Mouse (Mus musculus): Measurements from ENCODE around the gene Enox1. TPM values are rescaled to one million over a fixed set of nuclear protein-coding genes. Genes with fewer than 3 reads are reported as not detected.

Gene Enox1
- polyA plus RNA-seq, 1 experiment from 2014 or later: 9.7 TPM

GRCm38 (mm10) chr14:77389276-77389675 is 232.7 kb downstream of the Enox1 start:
- peak; percentile 9 for DNase-seq (ENCODE audit: low spot score)
- Histone ChIP-seq H3K9me3 (replicated peaks) (no peaks in the 10 kb centered on the region), H3K27me3 (ENCODE audit: low read depth, poor library complexity, severe bottlenecking) (no peaks in the 10 kb centered on the region), H3K36me3 (no peaks in the 10 kb centered on the region), H3K27ac (replicated peaks) (no peak overlapping the region), H3K4me3 (no peak overlapping the region), H3K4me1 (peaks cover 26% of the 10 kb centered on the region)
- 87% methylated on average over 5 of the region's 5 CpGs for WGBS

GRCm38 (mm10) chr14:77392476-77392875 is 235.9 kb downstream of the Enox1 start:
- no peak for DNase-seq (ENCODE audit: low spot score)
- H3K27ac ChIP-seq (replicated peaks): no peak overlapping the region
- WGBS: 90% methylated on average over 1 of the region's 1 CpGs
- no peaks in the 10 kb centered on the region for H3K27me3 ChIP-seq (ENCODE audit: low read depth, poor library complexity, severe bottlenecking)
- H3K9me3 ChIP-seq (replicated peaks): no peaks in the 10 kb centered on the region
- no peak overlapping the region for H3K4me3 ChIP-seq
- peaks cover 4% of the 10 kb centered on the region; the same call in 1 of the 2 replicates for H3K4me1 ChIP-seq
- H3K36me3 ChIP-seq: no peaks in the 10 kb centered on the region

- H3K27me3 ChIP-seq (ENCODE audit: low read depth, poor library complexity, severe bottlenecking): no peaks in the 10 kb centered on the region
- WGBS: 76% methylated on average over 5 of the region's 5 CpGs
- H3K4me1 ChIP-seq: no peaks in the 10 kb centered on the region
- no peak overlapping the region for H3K4me3 ChIP-seq
- DNase-seq (ENCODE audit: low spot score): no peak
- no peak overlapping the region for H3K27ac ChIP-seq (replicated peaks)
- H3K9me3 ChIP-seq (replicated peaks): no peaks in the 10 kb centered on the region
- no peaks in the 10 kb centered on the region for H3K36me3 ChIP-seq
Measured at GRCm38 (mm10) chr14:77406241-77407114, 249.9 kb downstream of the Enox1 start.

GRCm38 (mm10) chr14:77409271-77409940 is 252.8 kb downstream of the Enox1 start:
- H3K4me1 ChIP-seq: no peaks in the 10 kb centered on the region
- no peak overlapping the region for H3K4me3 ChIP-seq
- H3K9me3 ChIP-seq (replicated peaks): no peaks in the 10 kb centered on the region
- no peak for DNase-seq (ENCODE audit: low spot score)
- no peak overlapping the region for H3K27ac ChIP-seq (replicated peaks)
- no peaks in the 10 kb centered on the region for H3K27me3 ChIP-seq (ENCODE audit: low read depth, poor library complexity, severe bottlenecking)
- WGBS: 85% methylated on average over 8 of the region's 8 CpGs
- H3K36me3 ChIP-seq: no peaks in the 10 kb centered on the region

GRCm38 (mm10) chr14:77410354-77410753 is 253.8 kb downstream of the Enox1 start:
- Histone ChIP-seq H3K36me3 (no peaks in the 10 kb centered on the region), H3K27me3 (ENCODE audit: low read depth, poor library complexity, severe bottlenecking) (no peaks in the 10 kb centered on the region), H3K27ac (replicated peaks) (0 out of 2 replicates have a peak overlapping the region, but pooled peaks have one; percentile 42), H3K4me3 (no peak overlapping the region), H3K9me3 (replicated peaks) (no peaks in the 10 kb centered on the region), H3K4me1 (no peaks in the 10 kb centered on the region)
- 93% methylated on average over 9 of the region's 9 CpGs for WGBS
- no peak for DNase-seq (ENCODE audit: low spot score)

GRCm38 (mm10) chr14:77413106-77413505 is 256.5 kb downstream of the Enox1 start:
- no peaks in the 10 kb centered on the region for H3K9me3 ChIP-seq (replicated peaks)
- no peak overlapping the region for H3K27ac ChIP-seq (replicated peaks)
- no peaks in the 10 kb centered on the region for H3K36me3 ChIP-seq
- DNase-seq (ENCODE audit: low spot score): no peak
- no peaks in the 10 kb centered on the region for H3K27me3 ChIP-seq (ENCODE audit: low read depth, poor library complexity, severe bottlenecking)
- H3K4me1 ChIP-seq: no peaks in the 10 kb centered on the region
- H3K4me3 ChIP-seq: no peak overlapping the region
- 90% methylated on average over 5 of the region's 5 CpGs for WGBS

- no peak overlapping the region for H3K27ac ChIP-seq (replicated peaks)
- no peaks in the 10 kb centered on the region for H3K27me3 ChIP-seq (ENCODE audit: low read depth, poor library complexity, severe bottlenecking)
- H3K4me3 ChIP-seq: no peak overlapping the region
- H3K4me1 ChIP-seq: peaks cover 6% of the 10 kb centered on the region
- no peak for DNase-seq (ENCODE audit: low spot score)
- H3K9me3 ChIP-seq (replicated peaks): no peaks in the 10 kb centered on the region
- WGBS: 79% methylated on average over 2 of the region's 2 CpGs
- H3K36me3 ChIP-seq: no peaks in the 10 kb centered on the region
Measured at GRCm38 (mm10) chr14:77416358-77416757, 259.8 kb downstream of the Enox1 start.

GRCm38 (mm10) chr14:77421031-77421430 is 264.5 kb downstream of the Enox1 start:
- Histone ChIP-seq H3K9me3 (replicated peaks) (no peaks in the 10 kb centered on the region), H3K27me3 (ENCODE audit: low read depth, poor library complexity, severe bottlenecking) (no peaks in the 10 kb centered on the region), H3K4me3 (no peak overlapping the region), H3K36me3 (no peaks in the 10 kb centered on the region), H3K27ac (replicated peaks) (no peak overlapping the region), H3K4me1 (peaks cover 11% of the 10 kb centered on the region)
- WGBS: 76% methylated on average over 6 of the region's 6 CpGs
- DNase-seq (ENCODE audit: low spot score): no peak

GRCm38 (mm10) chr14:77423194-77423593 is 266.6 kb downstream of the Enox1 start:
- no peak overlapping the region for H3K4me3 ChIP-seq
- 88% methylated on average over 9 of the region's 9 CpGs for WGBS
- DNase-seq (ENCODE audit: low spot score): no peak
- H3K9me3 ChIP-seq (replicated peaks): no peaks in the 10 kb centered on the region
- peaks cover 11% of the 10 kb centered on the region for H3K4me1 ChIP-seq
- H3K27me3 ChIP-seq (ENCODE audit: low read depth, poor library complexity, severe bottlenecking): no peaks in the 10 kb centered on the region
- no peak overlapping the region for H3K27ac ChIP-seq (replicated peaks)
- H3K36me3 ChIP-seq: no peaks in the 10 kb centered on the region

- no peaks in the 10 kb centered on the region for H3K36me3 ChIP-seq
- no peak overlapping the region for H3K4me3 ChIP-seq
- no peaks in the 10 kb centered on the region for H3K27me3 ChIP-seq (ENCODE audit: low read depth, poor library complexity, severe bottlenecking)
- DNase-seq (ENCODE audit: low spot score): no peak
- H3K4me1 ChIP-seq: no peaks in the 10 kb centered on the region
- whole genome bisulfite sequencing: 89% methylated on average over 5 of the region's 5 CpGs
- H3K9me3 ChIP-seq (replicated peaks): no peaks in the 10 kb centered on the region
- H3K27ac ChIP-seq (replicated peaks): no peak overlapping the region
Measured at GRCm38 (mm10) chr14:77439426-77439825, 282.9 kb downstream of the Enox1 start.

GRCm38 (mm10) chr14:77440805-77441204 is 284.2 kb downstream of the Enox1 start:
- Histone ChIP-seq H3K27me3 (ENCODE audit: low read depth, poor library complexity, severe bottlenecking) (no peaks in the 10 kb centered on the region), H3K27ac (replicated peaks) (no peak overlapping the region), H3K4me3 (no peak overlapping the region), H3K36me3 (no peaks in the 10 kb centered on the region), H3K9me3 (replicated peaks) (no peaks in the 10 kb centered on the region), H3K4me1 (no peaks in the 10 kb centered on the region)
- DNase-seq (ENCODE audit: low spot score): no peak
- WGBS: 84% methylated on average over 7 of the region's 7 CpGs

- Histone ChIP-seq H3K27me3 (ENCODE audit: low read depth, poor library complexity, severe bottlenecking) (no peaks in the 10 kb centered on the region), H3K27ac (replicated peaks) (no peak overlapping the region), H3K4me3 (no peak overlapping the region), H3K4me1 (no peaks in the 10 kb centered on the region), H3K9me3 (replicated peaks) (no peaks in the 10 kb centered on the region), H3K36me3 (no peaks in the 10 kb centered on the region)
- 93% methylated on average over 6 of the region's 6 CpGs for WGBS
- no peak for DNase-seq (ENCODE audit: low spot score)
Measured at GRCm38 (mm10) chr14:77441541-77441940, 285.0 kb downstream of the Enox1 start.

GRCm38 (mm10) chr14:77448001-77448400 is 291.4 kb downstream of the Enox1 start:
- no peak for DNase-seq (ENCODE audit: low spot score)
- no peaks in the 10 kb centered on the region for H3K36me3 ChIP-seq
- WGBS: 89% methylated on average over 4 of the region's 4 CpGs

More at GRCm38 (mm10) chr14:77448001-77448400, 291.4 kb downstream of the Enox1 start:
- no peak overlapping the region for H3K4me3 ChIP-seq
- H3K9me3 ChIP-seq (replicated peaks): no peaks in the 10 kb centered on the region
- H3K4me1 ChIP-seq: peaks cover 5% of the 10 kb centered on the region; the same call in 1 of the 2 replicates
- H3K27me3 ChIP-seq (ENCODE audit: low read depth, poor library complexity, severe bottlenecking): no peaks in the 10 kb centered on the region
- H3K27ac ChIP-seq (replicated peaks): no peak overlapping the region

Data from midbrain, embryonic 10.5 days (tissue).